Mouse (Mus musculus): ENCODE data around the gene Gm17455. TPM values are rescaled to one million over a fixed set of nuclear protein-coding genes. Genes with fewer than 3 reads are reported as not detected.

Gm17455 gene
- polyA plus RNA-seq, 1 experiment: 1.7 TPM

GRCm38 (mm10) chr10:60390177-60390903 is 9.2 kb upstream of the Gm17455 start:
- H3K27ac ChIP-seq (ENCODE audit: insufficient read depth, low read length): no peak overlapping the region
- no peaks in the 10 kb centered on the region for H3K4me1 ChIP-seq (ENCODE audit: control insufficient read depth, insufficient read depth, low read length)
- no peak for DNase-seq
- 54% methylated on average over 6 of the region's 6 CpGs for WGBS
- no peak overlapping the region for H3K4me3 ChIP-seq (replicated peaks; ENCODE audit: insufficient read depth, low read depth, low read length)
- H3K27me3 ChIP-seq (ENCODE audit: control insufficient read depth, insufficient read depth, low read length): no peaks in the 10 kb centered on the region
- no peak for TF ChIP-seq CTCF (IDR thresholded peaks at IDR 0.05; ENCODE audit: borderline replicate concordance, insufficient read depth, low read depth, low read length)

- TF ChIP-seq POLR2A (IDR thresholded peaks at IDR 0.05; ENCODE audit: borderline replicate concordance, insufficient read depth, low read length) (no peak), CTCF (IDR thresholded peaks at IDR 0.05; ENCODE audit: borderline replicate concordance, insufficient read depth, low read depth, low read length) (no peak)
- WGBS: 65% methylated on average over 5 of the region's 5 CpGs
These were observed 8.6 kb upstream of the Gm17455 start for GRCm38 (mm10) chr10:60390904-60391420.

GRCm38 (mm10) chr10:60391661-60392060 is 7.9 kb upstream of the Gm17455 start:
- H3K27ac ChIP-seq (ENCODE audit: insufficient read depth, low read length): no peak overlapping the region
- no peak for TF ChIP-seq CTCF (IDR thresholded peaks at IDR 0.05; ENCODE audit: borderline replicate concordance, insufficient read depth, low read depth, low read length)
- no peak for TF ChIP-seq POLR2A (IDR thresholded peaks at IDR 0.05; ENCODE audit: borderline replicate concordance, insufficient read depth, low read length)
- 76% methylated on average over 9 of the region's 9 CpGs for WGBS
- H3K27me3 ChIP-seq (ENCODE audit: control insufficient read depth, insufficient read depth, low read length): no peaks in the 10 kb centered on the region
- no peak for DNase-seq
- H3K4me3 ChIP-seq (replicated peaks; ENCODE audit: insufficient read depth, low read depth, low read length): no peak overlapping the region
- H3K4me1 ChIP-seq (ENCODE audit: control insufficient read depth, insufficient read depth, low read length): no peaks in the 10 kb centered on the region

More at GRCm38 (mm10) chr10:60390904-60391420, 8.6 kb upstream of the Gm17455 start:
- Histone ChIP-seq H3K27me3 (ENCODE audit: control insufficient read depth, insufficient read depth, low read length) (no peaks in the 10 kb centered on the region), H3K4me1 (ENCODE audit: control insufficient read depth, insufficient read depth, low read length) (no peaks in the 10 kb centered on the region), H3K4me3 (replicated peaks; ENCODE audit: insufficient read depth, low read depth, low read length) (no peak overlapping the region), H3K27ac (ENCODE audit: insufficient read depth, low read length) (no peak overlapping the region)
- DNase-seq: no peak

GRCm38 (mm10) chr10:60394936-60395335 is 4.6 kb upstream of the Gm17455 start:
- no peaks in the 10 kb centered on the region for H3K4me1 ChIP-seq (ENCODE audit: control insufficient read depth, insufficient read depth, low read length)
- 39% methylated on average over 7 of the region's 7 CpGs for WGBS
- no peak overlapping the region for H3K4me3 ChIP-seq (replicated peaks; ENCODE audit: insufficient read depth, low read depth, low read length)
- DNase-seq: no peak
- TF ChIP-seq CTCF (IDR thresholded peaks at IDR 0.05; ENCODE audit: borderline replicate concordance, insufficient read depth, low read depth, low read length): no peak
- TF ChIP-seq POLR2A (IDR thresholded peaks at IDR 0.05; ENCODE audit: borderline replicate concordance, insufficient read depth, low read length): no peak
- H3K27me3 ChIP-seq (ENCODE audit: control insufficient read depth, insufficient read depth, low read length): no peaks in the 10 kb centered on the region
- H3K27ac ChIP-seq (ENCODE audit: insufficient read depth, low read length): no peak overlapping the region

GRCm38 (mm10) chr10:60395605-60396004 is 3.9 kb upstream of the Gm17455 start:
- Histone ChIP-seq H3K4me3 (replicated peaks; ENCODE audit: insufficient read depth, low read depth, low read length) (no peak overlapping the region), H3K4me1 (ENCODE audit: control insufficient read depth, insufficient read depth, low read length) (no peaks in the 10 kb centered on the region), H3K27ac (ENCODE audit: insufficient read depth, low read length) (no peak overlapping the region), H3K27me3 (ENCODE audit: control insufficient read depth, insufficient read depth, low read length) (no peaks in the 10 kb centered on the region)
- DNase-seq: no peak
- TF ChIP-seq POLR2A (IDR thresholded peaks at IDR 0.05; ENCODE audit: borderline replicate concordance, insufficient read depth, low read length) (no peak), CTCF (IDR thresholded peaks at IDR 0.05; ENCODE audit: borderline replicate concordance, insufficient read depth, low read depth, low read length) (no peak)
- 72% methylated on average over 5 of the region's 5 CpGs for WGBS

- Histone ChIP-seq H3K27ac (ENCODE audit: insufficient read depth, low read length) (no peak overlapping the region), H3K27me3 (ENCODE audit: control insufficient read depth, insufficient read depth, low read length) (no peaks in the 10 kb centered on the region), H3K4me1 (ENCODE audit: control insufficient read depth, insufficient read depth, low read length) (no peaks in the 10 kb centered on the region), H3K4me3 (replicated peaks; ENCODE audit: insufficient read depth, low read depth, low read length) (no peak overlapping the region)
- WGBS: 91% methylated on average over 10 of the region's 10 CpGs
- no peak for DNase-seq
- no peak for TF ChIP-seq POLR2A (IDR thresholded peaks at IDR 0.05; ENCODE audit: borderline replicate concordance, insufficient read depth, low read length)
- no peak for TF ChIP-seq CTCF (IDR thresholded peaks at IDR 0.05; ENCODE audit: borderline replicate concordance, insufficient read depth, low read depth, low read length)
These were observed 1.3 kb upstream of the Gm17455 start for GRCm38 (mm10) chr10:60398051-60398814.

- Histone ChIP-seq H3K27me3 (ENCODE audit: control insufficient read depth, insufficient read depth, low read length) (no peaks in the 10 kb centered on the region), H3K4me1 (ENCODE audit: control insufficient read depth, insufficient read depth, low read length) (peaks cover 3% of the 10 kb centered on the region; the same call in 1 of the 2 replicates), H3K27ac (ENCODE audit: insufficient read depth, low read length) (no peak overlapping the region), H3K4me3 (replicated peaks; ENCODE audit: insufficient read depth, low read depth, low read length) (no peak overlapping the region)
- DNase-seq: no peak
- 78% methylated on average over 11 of the region's 11 CpGs for WGBS
- no peak for TF ChIP-seq POLR2A (IDR thresholded peaks at IDR 0.05; ENCODE audit: borderline replicate concordance, insufficient read depth, low read length)
- no peak for TF ChIP-seq CTCF (IDR thresholded peaks at IDR 0.05; ENCODE audit: borderline replicate concordance, insufficient read depth, low read depth, low read length)
These were observed 1.2 kb downstream of the Gm17455 start for GRCm38 (mm10) chr10:60400507-60401295.
